Mouse (Mus musculus) cerebral cortex, adult 2 months (tissue): ENCODE data around the gene Il1f9.

Experiments
- WGBS: fragments of 180-500 bp; shearing (Covaris S2); methylation state at CpG from one replicate; pipeline ENCODE4 v1.1.7; 2018; 5-methylcytosine and 5-hydroxymethylcytosine counted together

Il1f9 gene

DNA sequence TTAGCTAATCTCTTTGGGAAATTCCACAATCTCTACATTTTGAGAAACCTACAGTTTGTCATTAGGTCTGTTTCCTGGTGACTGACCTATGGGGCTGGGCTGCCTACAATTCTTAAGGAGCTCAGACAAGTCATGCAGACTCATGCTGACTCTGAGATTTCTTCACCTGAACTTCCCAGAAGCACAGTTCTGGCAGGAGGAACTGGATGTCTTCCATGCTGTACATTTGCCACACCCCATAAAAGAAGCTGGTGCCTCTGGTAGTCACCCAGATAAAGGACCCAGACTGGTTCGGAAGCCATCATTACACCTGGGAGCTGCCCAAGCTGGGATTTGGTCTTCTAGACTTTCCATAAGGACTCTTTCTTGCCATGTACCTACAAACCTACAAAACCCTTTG lies at the start of gene Il1f9:
Il1f9 (plus strand) TSS at position 301 of the 400 bp plus-strand sequence.
- 91% methylated on average over 1 of the region's 1 CpGs for WGBS

DNA sequence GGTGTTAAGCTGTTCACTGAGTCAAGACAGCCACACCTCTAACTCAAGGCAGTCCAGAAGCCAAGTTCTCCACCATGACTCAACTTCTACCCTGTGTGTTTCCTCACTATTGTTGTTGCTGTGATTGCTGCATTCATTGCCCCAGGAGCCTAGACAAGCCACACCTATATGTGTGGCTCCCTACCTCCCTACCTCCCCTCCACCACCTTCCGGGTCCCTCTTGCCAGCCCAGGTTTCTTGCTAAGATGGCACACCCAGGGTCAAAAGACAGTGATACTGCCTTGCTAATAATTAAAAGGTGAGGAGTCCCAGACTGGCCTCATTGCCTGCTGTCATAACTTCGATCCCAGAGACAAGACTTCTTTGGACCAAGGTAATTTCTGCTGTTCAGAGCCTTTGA lies 33.4 kb upstream of the Il1f9 start, which contains the start of gene Il1f8:
Il1f8 (plus strand) TSS at position 301 of the 400 bp plus-strand sequence.
- 78% methylated on average over 2 of the region's 2 CpGs for WGBS

DNA sequence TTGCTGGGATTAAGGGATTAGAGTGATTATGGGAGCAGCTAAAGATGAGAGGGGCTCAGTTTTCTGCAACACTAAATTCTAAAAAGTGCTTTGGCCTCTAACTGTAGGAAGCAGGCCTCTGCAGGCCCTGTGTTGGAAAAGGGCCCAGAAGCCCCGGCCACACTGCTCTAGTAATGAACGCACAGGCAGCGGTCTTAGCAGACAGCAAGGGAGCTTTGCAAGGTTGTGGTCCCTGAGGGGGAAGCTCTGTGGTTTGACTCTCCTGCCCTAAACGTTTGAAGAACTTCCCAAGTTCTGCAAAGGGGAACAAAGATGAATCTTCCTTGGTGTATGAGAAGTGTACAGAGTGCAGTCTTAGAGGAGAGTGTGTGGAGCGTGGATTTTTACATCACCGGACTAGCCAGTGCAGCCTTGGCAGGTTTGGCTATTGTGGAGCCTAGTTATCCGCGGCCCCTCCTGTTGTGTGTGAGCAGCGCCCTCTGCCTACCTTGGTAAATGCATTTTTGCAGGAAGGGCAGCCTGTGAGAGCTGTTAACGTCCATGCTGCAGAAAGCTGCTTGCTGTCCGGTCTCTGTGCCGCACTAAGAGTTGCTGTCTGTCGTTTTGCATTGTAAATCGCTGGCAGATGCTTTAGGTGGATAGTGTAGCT lies 4.5 kb upstream of the Il1f9 start:
- WGBS: 13% methylated on average over 14 of the region's 14 CpGs

DNA sequence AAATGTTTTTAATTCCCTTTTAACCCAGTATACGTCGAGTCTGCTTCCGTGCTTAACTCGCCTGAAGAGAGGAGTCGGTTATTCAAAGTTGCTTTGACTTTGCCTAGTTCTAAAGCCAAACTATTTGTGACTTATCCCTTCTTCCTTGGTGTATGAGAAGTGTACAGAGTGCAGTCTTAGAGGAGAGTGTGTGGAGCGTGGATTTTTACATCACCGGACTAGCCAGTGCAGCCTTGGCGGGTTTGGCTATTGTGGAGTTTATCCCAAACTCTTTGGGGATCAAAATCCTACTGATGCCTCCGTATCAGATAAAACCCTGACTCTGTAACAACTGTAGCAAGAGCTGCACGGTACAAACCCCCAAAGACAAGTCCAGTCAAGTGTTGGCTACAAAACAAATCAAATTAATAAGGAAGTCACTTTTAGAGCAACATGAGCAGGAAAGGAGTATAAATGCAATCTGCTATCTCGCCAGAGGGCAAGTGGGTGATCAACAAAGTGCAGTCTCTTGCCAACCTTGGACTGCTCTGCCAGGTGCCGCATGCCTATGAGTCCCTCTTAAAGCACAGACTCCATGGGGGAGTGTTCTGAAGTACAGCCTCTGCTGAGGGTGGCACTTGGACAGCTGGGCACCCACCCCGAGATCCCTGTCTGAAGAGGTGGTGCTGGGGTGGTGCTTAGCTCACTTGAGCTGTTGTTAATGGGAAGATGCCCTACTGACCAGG lies 3.7 kb upstream of the Il1f9 start:
- WGBS: 55% methylated on average over 13 of the region's 13 CpGs

DNA sequence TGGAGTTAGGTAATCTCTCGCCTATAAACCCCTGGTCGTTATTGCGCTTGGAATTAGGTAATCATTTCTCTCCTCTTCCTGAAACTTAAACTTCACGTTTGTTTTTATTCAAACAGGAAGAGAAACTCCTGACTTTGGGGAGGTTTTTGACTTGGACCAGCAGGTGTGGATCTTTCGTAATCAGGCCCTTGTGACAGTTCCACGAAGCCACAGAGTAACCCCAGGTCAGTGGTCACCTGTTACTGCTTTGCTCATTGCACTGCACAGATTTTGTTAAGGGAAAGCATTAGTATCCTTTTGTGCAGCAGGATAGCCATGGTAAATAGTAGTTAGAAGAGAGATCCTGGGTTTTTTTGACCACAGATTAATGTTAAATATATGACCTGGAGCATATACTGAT lies 1.3 kb downstream of the Il1f9 start:
- 76% methylated on average over 6 of the region's 6 CpGs for WGBS

DNA sequence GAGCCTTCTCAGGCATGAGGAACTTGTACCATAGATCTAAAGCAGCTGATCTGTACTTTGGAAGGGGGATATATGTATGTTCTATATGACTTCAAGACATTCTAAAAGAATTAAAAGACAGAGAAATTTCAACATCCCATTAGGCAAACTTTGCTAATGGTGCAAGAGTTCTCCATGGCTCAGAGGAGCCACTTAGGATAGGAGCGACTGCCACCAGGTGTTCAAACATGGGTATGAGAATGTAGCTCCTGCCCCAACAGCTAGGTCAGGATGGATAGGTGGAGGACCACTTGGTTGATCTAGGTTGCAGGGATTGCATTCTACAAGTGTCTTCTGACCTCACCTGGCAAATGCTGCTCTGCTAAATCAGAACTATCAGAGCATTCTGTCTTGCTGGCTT lies 1.9 kb downstream of the Il1f9 start:
- WGBS: 70% methylated on average over 1 of the region's 1 CpGs

DNA sequence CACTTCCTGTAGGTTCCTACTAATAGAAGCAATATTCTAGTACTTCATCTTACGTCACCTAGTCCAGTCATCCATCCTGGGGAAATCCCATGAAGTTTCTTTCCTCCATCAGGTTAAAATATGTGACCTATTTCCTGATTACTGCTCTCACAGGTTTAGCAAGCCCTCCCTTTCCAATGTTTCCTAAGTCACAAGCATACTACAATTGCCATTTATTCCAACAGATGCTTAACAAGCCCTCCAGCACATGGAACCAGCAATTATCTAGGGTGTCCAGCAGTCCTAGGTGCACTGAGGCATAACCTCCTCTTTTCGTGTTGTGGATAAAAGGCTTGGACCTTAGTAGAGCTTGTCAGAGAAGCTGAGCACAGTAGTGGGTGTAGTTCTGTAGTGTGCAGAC lies 28.8 kb downstream of the Il1f9 start, which contains the start of gene Il1f6:
Il1f6 (plus strand) TSS at position 301 of the 400 bp plus-strand sequence.
- WGBS: 80% methylated on average over 2 of the region's 2 CpGs

DNA sequence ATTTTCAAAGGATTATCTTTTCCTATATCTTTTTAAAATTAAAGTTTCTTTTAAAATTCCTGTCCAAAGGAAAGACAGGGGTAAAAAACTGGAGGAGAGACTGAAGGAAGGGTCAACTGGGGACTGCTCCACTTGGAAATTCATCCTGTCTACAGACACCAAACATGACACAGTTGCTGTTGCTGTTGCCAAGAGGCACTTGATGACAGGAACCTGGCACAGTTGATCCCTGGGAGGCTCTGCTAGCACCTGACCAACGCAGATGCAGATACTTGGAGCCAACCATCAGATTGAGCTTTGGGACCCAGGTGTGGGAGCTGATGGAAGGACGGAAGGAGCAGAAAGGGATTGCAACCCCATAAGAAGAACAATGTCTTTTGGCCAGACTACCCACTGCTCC lies 40.9 kb downstream of the Il1f9 start:
- WGBS: 83% methylated on average over 2 of the region's 2 CpGs
